Mouse (Mus musculus) heart, adult 2 months (tissue): ENCODE measurements around the gene Kif27.

Source experiments
- CTCF ChIP-seq: fragments of 200-600 bp; IDR thresholded peaks from 2 replicates; pipeline ENCODE4 v1.8.1; 2022; ENCODE audit warnings: antibody characterized with exemption, mild to moderate bottlenecking, moderate library complexity
- POLR2A ChIP-seq: fragments of 200-500 bp; IDR thresholded peaks from 2 replicates; pipeline ENCODE4 v1.6.1; 2011; ENCODE audit warnings: mild to moderate bottlenecking, low read depth, low read length, control low read depth; ENCODE audit not compliant: insufficient read depth

GRCm38 (mm10) chr13:58280528-58280927 is 78.4 kb downstream of the Kif27 start:
- TF ChIP-seq CTCF = no peak
- TF ChIP-seq POLR2A = no peak
